Mouse (Mus musculus): ENCODE results near the gene Atp2b2. TPM values are rescaled to one million over a fixed set of nuclear protein-coding genes. Genes with fewer than 3 reads are reported as not detected.
A peak's percentile ranks its signal among the peaks of the same experiment; 100 is the strongest.

Gene Atp2b2
- polyA plus RNA-seq, 1 experiment from 2014 or later, result 0.12 TPM

DNA sequence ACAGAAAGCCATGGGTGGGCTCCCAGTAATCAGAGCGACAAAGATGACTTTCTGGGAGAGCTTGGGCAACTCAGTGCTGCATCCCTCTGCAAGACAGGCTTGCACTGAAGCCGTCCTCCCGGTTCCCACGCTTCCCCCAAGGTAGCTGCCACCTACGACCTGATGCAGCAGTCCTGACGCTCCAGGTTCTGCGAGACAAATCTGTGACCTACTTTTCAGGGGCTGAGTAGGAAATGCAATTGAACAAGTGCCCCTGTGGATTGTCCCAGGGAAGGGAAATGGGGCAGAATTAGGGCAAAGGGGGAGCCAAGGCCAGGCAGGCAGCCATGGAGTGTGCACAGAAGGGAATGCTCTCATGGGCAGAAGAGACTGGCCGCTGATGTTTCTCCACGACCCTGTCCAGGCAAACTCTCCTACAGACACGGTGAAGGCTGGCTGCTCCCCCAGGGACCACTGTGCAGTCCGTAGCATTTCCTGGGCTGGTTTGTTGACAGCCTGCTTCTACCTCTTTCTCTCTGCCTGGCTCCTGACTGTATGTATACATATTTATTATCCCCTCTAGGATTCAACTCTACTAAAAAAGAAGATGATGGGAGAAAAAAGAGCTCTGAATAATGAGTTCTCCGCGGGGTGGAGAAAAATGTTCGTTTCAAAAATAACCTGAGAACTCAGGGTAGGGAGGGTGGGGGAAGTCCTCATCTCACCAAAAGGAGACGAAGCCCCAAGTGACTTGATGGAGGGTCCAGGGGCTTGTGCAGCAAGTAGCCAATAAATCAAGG is 15.8 kb upstream of the Atp2b2 start:
- no peaks in the 10 kb centered on the region for H3K36me3 ChIP-seq
- H3K4me2 ChIP-seq, result no peak overlapping the region
- no peaks in the 10 kb centered on the region for H3K9me3 ChIP-seq
- no peak overlapping the region for H3K4me3 ChIP-seq
- no peaks in the 10 kb centered on the region for H3K4me1 ChIP-seq
- no peak overlapping the region for H3K27ac ChIP-seq
- 67% methylated on average over 15 of the region's 15 CpGs for WGBS
- H3K9ac ChIP-seq, result no peak overlapping the region
- H3K27me3 ChIP-seq, result 0 out of 2 replicates have a peak, but pooled peaks cover 4% of the 10 kb centered on the region
- ATAC-seq (ENCODE audit: insufficient number of reproducible peaks, low FRiP score, low TSS enrichment, low read depth), result no peak

DNA sequence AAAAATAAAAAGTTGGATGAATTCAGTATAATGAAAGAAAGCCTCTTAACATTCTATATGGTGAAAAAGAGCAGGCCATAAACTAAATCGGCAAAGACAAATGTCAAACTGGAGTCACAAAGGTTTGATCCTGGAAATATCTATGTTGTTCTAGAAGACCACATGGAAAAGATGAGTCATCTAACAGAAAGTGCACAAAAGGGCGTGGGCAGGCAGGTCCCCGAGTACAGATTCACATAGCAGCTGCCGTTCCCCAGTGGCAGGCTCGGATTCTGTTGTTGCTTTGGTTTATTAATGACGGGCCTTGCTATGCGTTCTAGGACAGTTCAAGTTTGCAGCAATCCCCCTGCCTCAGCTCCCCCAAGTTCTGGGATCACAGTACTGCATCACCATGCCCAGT is 12.9 kb upstream of the Atp2b2 start:
- ATAC-seq (ENCODE audit: insufficient number of reproducible peaks, low FRiP score, low TSS enrichment, low read depth), result no peak
- Histone ChIP-seq H3K4me1 (no peaks in the 10 kb centered on the region), H3K4me2 (no peak overlapping the region), H3K36me3 (no peaks in the 10 kb centered on the region), H3K9ac (no peak overlapping the region), H3K27me3 (0 out of 2 replicates have a peak, but pooled peaks cover 4% of the 10 kb centered on the region), H3K27ac (no peak overlapping the region), H3K4me3 (no peak overlapping the region), H3K9me3 (no peaks in the 10 kb centered on the region)
- WGBS, result 79% methylated on average over 7 of the region's 7 CpGs

DNA sequence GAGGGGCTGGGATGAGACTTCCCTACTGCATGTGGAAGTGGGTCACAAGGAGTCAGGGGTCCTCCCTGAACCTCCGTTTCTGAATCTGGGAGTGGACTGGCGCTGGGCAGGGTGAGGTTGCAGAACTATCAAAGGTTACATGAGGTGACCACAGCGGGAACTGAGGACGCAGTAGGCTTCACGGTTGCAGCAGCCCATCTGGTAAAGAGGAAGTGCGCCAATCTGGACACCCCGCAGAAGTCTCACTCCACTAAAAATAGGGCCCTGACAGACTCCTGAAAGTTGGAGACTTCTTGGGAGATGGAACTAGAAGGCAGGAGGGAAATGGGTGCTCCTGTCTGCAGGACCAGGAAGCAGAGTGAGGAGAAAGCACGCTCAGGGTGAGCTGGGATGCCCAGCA is 2.5 kb upstream of the Atp2b2 start:
- H3K4me1 ChIP-seq, result peaks cover 7% of the 10 kb centered on the region; the same call in 1 of the 2 replicates
- 77% methylated on average over 8 of the region's 8 CpGs for WGBS
- H3K4me3 ChIP-seq, result no peak overlapping the region
- H3K9ac ChIP-seq, result no peak overlapping the region
- no peak overlapping the region for H3K27ac ChIP-seq
- H3K9me3 ChIP-seq, result no peaks in the 10 kb centered on the region
- 0 out of 2 replicates have a peak, but pooled peaks have one; percentile 3 for ATAC-seq (ENCODE audit: insufficient number of reproducible peaks, low FRiP score, low TSS enrichment, low read depth)
- no peaks in the 10 kb centered on the region for H3K36me3 ChIP-seq
- H3K27me3 ChIP-seq, result peaks cover 60% of the 10 kb centered on the region
- H3K4me2 ChIP-seq, result no peak overlapping the region

DNA sequence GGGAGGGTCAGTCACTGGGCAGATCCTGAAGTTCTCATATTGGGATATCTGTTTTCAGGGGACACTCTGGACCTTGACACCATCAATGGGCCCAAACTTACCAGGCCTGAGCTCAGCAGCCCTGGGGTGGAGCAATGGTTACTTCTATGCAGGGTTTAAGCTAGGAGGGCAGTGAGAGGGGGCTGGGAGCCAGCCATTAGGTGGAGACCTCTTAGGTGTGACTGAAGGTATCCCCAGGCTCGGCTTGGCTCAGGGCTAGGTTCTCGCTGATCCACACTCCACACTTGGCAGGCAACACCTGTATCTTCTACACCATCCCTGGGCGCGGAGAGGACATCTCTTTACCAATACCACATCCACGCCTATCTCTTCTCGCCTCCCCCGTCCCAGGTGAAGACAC is 423 bp upstream of the Atp2b2 start:
- Histone ChIP-seq H3K9ac (no peak overlapping the region), H3K4me2 (no peak overlapping the region), H3K36me3 (no peaks in the 10 kb centered on the region), H3K9me3 (no peaks in the 10 kb centered on the region), H3K4me1 (peaks cover 7% of the 10 kb centered on the region; the same call in 1 of the 2 replicates), H3K27me3 (peaks cover 81% of the 10 kb centered on the region), H3K4me3 (no peak overlapping the region), H3K27ac (no peak overlapping the region)
- no peak for ATAC-seq (ENCODE audit: insufficient number of reproducible peaks, low FRiP score, low TSS enrichment, low read depth)
- WGBS, result 77% methylated on average over 7 of the region's 7 CpGs

DNA sequence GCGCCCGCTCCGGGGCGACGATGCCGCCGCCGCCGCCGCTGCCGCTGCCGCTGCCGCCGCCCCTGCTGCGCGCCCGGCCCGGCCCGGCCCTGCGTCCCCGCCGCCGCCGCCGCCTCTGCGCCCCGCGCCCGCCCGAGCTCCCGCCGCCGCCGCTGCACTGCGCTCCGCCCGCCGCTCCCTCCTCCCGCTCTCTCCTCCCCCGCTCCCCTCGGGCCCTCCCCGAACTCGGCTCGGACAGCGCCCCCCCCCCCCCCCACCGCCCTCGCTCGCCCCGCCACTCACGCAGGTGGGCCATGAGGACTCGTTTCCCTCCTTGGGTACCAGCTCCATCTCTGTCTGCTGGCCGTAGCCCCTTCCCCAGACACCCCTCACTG is 515 bp downstream of the Atp2b2 start:
- no peak for ATAC-seq (ENCODE audit: insufficient number of reproducible peaks, low FRiP score, low TSS enrichment, low read depth)
- H3K4me1 ChIP-seq, result peaks cover 7% of the 10 kb centered on the region; the same call in 1 of the 2 replicates
- H3K4me3 ChIP-seq, result peak overlapping the region; percentile 34
- peaks cover 86% of the 10 kb centered on the region for H3K27me3 ChIP-seq
- no peaks in the 10 kb centered on the region for H3K36me3 ChIP-seq
- no peak overlapping the region for H3K9ac ChIP-seq
- WGBS, result under 1% methylated on average over 26 of the region's 52 CpGs
- no peak overlapping the region for H3K27ac ChIP-seq
- H3K9me3 ChIP-seq, result no peaks in the 10 kb centered on the region
- peak overlapping the region; percentile 65 for H3K4me2 ChIP-seq

DNA sequence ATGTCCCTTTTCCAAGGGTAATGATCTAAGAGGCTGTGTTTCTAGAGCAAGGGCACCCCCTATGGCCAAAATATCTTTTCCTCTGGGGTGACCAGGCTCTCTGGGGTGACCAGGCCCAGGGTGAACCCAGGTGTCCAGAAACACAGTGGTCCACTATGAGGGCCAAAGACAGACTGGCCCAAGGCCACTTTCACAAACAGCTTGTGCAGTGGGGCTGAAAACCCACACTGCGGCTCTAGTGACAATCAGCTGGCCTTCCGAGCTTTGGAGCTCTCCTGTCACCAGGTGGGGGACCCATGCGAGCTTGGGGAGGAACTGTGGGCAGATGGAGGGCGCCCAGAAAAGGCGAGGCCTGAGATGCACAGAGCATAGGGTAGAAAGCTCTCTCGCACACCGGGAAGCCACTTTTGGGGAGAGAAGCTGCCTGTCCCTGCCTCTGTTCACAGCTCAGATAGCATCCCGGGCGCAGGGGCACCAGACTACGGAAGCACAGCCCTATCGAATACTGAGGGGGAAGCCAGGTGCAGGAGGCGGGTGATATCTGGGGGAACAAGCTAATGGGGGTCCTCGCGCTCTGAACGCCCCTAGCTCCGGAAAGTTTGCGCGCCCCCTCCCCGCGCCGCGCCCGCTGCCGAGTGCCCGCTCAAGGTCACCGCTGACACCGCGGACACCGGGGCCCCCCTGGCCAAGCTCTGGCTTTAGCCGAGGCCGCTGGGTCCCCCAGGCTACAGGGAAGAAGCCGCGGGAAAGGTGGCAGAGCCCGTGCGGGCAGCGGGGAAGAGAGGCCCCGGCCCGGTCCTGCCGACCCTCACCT is 1.1 kb downstream of the Atp2b2 start:
- peak overlapping the region; percentile 65 for H3K4me2 ChIP-seq
- H3K4me1 ChIP-seq, result peaks cover 7% of the 10 kb centered on the region; the same call in 1 of the 2 replicates
- H3K36me3 ChIP-seq, result no peaks in the 10 kb centered on the region
- ATAC-seq (ENCODE audit: insufficient number of reproducible peaks, low FRiP score, low TSS enrichment, low read depth), result no peak
- no peaks in the 10 kb centered on the region for H3K9me3 ChIP-seq
- H3K27ac ChIP-seq, result no peak overlapping the region
- peak overlapping the region; percentile 34 for H3K4me3 ChIP-seq
- WGBS, result 3% methylated on average over 35 of the region's 39 CpGs
- no peak overlapping the region for H3K9ac ChIP-seq
- H3K27me3 ChIP-seq, result peaks cover 91% of the 10 kb centered on the region

DNA sequence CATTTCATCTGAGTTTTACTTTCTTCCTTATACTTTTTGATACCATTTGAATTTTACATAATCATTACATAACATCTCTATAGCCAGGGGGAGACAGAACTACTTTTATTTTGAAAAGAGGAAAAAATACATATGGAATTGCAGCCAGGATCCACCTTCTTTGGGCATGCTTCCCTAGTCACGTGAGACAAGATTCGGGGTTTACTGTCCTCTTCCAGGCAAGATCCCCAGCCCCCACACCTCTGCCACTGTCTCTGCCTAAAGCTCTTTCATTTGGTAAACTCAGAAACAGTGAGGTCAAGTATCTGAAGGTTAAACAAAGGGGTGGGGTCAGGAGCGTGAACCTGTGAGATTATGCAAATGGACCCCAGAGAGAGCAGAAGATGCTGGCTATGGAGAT is 6.7 kb downstream of the Atp2b2 start:
- H3K4me2 ChIP-seq, result no peak overlapping the region
- no peaks in the 10 kb centered on the region for H3K9me3 ChIP-seq
- no peaks in the 10 kb centered on the region for H3K4me1 ChIP-seq
- H3K27ac ChIP-seq, result no peak overlapping the region
- no peaks in the 10 kb centered on the region for H3K36me3 ChIP-seq
- no peak overlapping the region for H3K9ac ChIP-seq
- no peak for ATAC-seq (ENCODE audit: insufficient number of reproducible peaks, low FRiP score, low TSS enrichment, low read depth)
- no peak overlapping the region for H3K4me3 ChIP-seq
- H3K27me3 ChIP-seq, result peaks cover 43% of the 10 kb centered on the region
- 65% methylated on average over 3 of the region's 3 CpGs for WGBS

DNA sequence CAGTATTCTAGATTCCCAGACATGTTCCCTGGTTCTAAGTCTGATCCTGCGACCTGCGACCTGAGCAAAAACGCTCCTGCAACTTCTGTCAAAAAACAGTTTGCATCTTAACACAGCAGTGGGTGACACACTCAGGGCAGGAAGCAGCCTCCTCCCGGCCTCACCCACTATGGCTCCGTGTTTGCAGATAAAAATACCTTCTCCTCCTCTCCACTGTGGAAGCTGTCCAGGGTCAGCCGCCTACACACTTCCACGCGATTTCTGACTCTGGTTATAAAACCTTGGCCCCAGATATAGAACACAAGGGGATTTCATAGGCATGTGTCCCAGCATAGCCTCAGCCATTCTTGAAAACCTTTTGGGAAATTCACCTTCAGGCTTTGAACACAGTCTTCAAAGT is 9.6 kb downstream of the Atp2b2 start:
- Histone ChIP-seq H3K4me1 (no peaks in the 10 kb centered on the region), H3K27ac (no peak overlapping the region), H3K9ac (no peak overlapping the region), H3K36me3 (no peaks in the 10 kb centered on the region), H3K4me3 (no peak overlapping the region), H3K27me3 (peaks cover 14% of the 10 kb centered on the region), H3K4me2 (no peak overlapping the region), H3K9me3 (no peaks in the 10 kb centered on the region)
- WGBS, result 74% methylated on average over 8 of the region's 8 CpGs
- ATAC-seq (ENCODE audit: insufficient number of reproducible peaks, low FRiP score, low TSS enrichment, low read depth), result no peak

DNA sequence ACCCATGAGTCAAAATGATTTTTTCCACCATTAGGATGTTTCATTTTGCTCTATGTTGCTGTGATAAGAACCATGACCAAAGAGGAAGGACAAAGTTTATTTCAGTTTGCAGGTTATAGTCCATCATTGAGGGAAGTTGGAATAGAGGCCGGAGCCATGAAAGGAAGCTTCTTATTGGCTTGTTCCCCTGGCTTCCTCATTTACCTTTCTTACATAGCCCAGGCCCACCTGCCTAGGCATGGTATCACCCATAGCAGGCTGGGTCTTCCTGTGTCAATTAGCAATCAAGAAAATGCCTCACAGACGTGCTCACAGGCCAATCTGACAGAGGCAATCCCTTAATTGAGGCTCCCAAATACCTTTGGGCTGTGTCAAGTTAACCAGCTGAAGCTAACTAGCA is 18.6 kb downstream of the Atp2b2 start:
- Histone ChIP-seq H3K4me1 (no peaks in the 10 kb centered on the region), H3K4me2 (no peak overlapping the region), H3K9me3 (no peaks in the 10 kb centered on the region), H3K9ac (no peak overlapping the region), H3K27ac (no peak overlapping the region), H3K36me3 (no peaks in the 10 kb centered on the region), H3K27me3 (no peaks in the 10 kb centered on the region), H3K4me3 (no peak overlapping the region)
- ATAC-seq (ENCODE audit: insufficient number of reproducible peaks, low FRiP score, low TSS enrichment, low read depth), result no peak
- 59% methylated on average over 2 of the region's 2 CpGs for WGBS

DNA sequence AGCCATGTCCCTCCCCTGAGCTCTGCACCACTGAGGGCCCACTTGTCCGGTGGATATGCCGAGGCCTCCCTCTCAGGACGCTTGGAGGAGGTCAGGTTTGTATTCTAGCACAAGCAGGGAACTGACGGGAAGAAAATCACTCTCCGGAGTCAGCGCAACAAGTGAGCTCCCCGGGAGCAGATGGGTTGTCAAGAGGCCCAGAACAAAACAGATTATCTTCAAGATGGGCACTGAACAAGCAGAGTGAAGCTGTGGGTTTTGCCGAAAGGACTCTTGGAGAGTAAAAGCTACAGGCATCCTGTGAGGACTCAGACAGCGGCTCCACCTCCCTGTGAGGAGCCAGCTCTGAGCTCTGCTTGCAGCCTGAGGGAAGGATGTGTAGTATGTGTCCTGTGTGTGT is 20.3 kb downstream of the Atp2b2 start:
- H3K27ac ChIP-seq, result no peak overlapping the region
- H3K4me1 ChIP-seq, result no peaks in the 10 kb centered on the region
- H3K4me2 ChIP-seq, result no peak overlapping the region
- H3K27me3 ChIP-seq, result no peaks in the 10 kb centered on the region
- H3K36me3 ChIP-seq, result no peaks in the 10 kb centered on the region
- no peak overlapping the region for H3K9ac ChIP-seq
- no peaks in the 10 kb centered on the region for H3K9me3 ChIP-seq
- 83% methylated on average over 9 of the region's 9 CpGs for WGBS
- no peak for ATAC-seq (ENCODE audit: insufficient number of reproducible peaks, low FRiP score, low TSS enrichment, low read depth)
- H3K4me3 ChIP-seq, result no peak overlapping the region

DNA sequence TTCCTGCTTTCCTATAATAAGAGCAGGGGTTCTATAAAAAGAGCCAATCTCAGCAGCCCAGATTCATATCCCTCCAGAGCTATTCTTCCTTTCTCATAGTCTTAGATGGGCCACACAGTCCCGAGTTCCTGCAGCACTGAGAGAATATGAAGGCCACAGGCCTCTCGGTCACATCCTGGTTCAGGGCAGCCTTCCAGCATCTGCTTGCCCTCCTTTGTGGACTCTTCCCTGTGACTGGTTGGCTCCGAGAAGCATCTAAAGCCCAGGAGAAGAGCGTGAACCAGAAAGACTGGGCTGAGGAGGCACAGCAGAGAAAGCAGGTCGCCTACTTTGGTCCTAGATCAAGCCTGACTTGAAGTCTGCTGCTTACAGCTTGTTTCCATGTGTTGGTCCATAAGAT is 28.6 kb downstream of the Atp2b2 start:
- Histone ChIP-seq H3K9ac (no peak overlapping the region), H3K27ac (no peak overlapping the region), H3K36me3 (no peaks in the 10 kb centered on the region), H3K27me3 (peaks cover 8% of the 10 kb centered on the region; the same call in 1 of the 2 replicates), H3K4me3 (no peak overlapping the region), H3K9me3 (no peaks in the 10 kb centered on the region), H3K4me2 (no peak overlapping the region), H3K4me1 (peaks cover 3% of the 10 kb centered on the region; the same call in 1 of the 2 replicates)
- WGBS, result 66% methylated on average over 5 of the region's 5 CpGs
- ATAC-seq (ENCODE audit: insufficient number of reproducible peaks, low FRiP score, low TSS enrichment, low read depth), result no peak

DNA sequence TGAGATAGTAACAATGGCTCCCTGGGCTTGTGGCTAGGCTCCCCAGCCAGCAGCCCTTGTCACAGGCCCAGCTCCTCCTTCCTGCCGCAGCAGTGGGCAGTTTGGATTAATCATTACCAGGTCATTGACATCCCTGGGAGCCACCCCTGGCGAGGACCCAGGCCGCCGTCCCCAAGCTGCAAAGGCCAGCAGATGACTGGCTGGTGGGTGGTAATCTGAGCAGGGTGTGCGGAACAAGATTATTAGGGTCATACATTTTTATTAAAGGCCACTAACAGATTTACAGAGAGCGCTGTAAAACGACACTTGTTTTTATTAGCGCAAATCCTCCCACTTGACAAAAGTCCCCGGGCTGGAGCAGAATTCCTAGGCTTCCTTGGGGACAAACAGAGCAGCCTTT is 29.6 kb downstream of the Atp2b2 start:
- H3K4me3 ChIP-seq, result no peak overlapping the region
- peaks cover 8% of the 10 kb centered on the region; the same call in 1 of the 2 replicates for H3K27me3 ChIP-seq
- no peak for ATAC-seq (ENCODE audit: insufficient number of reproducible peaks, low FRiP score, low TSS enrichment, low read depth)
- H3K4me2 ChIP-seq, result no peak overlapping the region
- peaks cover 3% of the 10 kb centered on the region; the same call in 1 of the 2 replicates for H3K4me1 ChIP-seq
- H3K9me3 ChIP-seq, result no peaks in the 10 kb centered on the region
- WGBS, result 4% methylated on average over 9 of the region's 9 CpGs
- H3K27ac ChIP-seq, result no peak overlapping the region
- no peaks in the 10 kb centered on the region for H3K36me3 ChIP-seq
- H3K9ac ChIP-seq, result no peak overlapping the region

Data from limb, embryonic 15.5 days (tissue).